Mouse (Mus musculus) midbrain, embryonic 13.5 days (tissue): ENCODE data around the gene Ampd1. TPM values are rescaled to one million over a fixed set of nuclear protein-coding genes. Genes with fewer than 3 reads are reported as not detected.

Experiments
- ATAC-seq: fragments of 200-750 bp; cut with Nextera tagmentation; 2 replicates; pipeline ENCODE4 v1.8.0; 2017; ENCODE audit warnings: mild to moderate bottlenecking, moderate TSS enrichment, moderate library complexity
- H3K27ac ChIP-seq: fragments of 300-500 bp; sonication (generic); 2 replicates; pipeline ENCODE4 v1.5.1; 2015; ENCODE audit warnings: inconsistent platforms, mild to moderate bottlenecking, moderate library complexity
- H3K27me3 ChIP-seq: fragments of 300-500 bp; sonication (generic); 2 replicates; pipeline ENCODE4 v1.6.1; 2015; ENCODE audit warnings: mild to moderate bottlenecking, inconsistent platforms
- H3K36me3 ChIP-seq: fragments of 300-500 bp; sonication (generic); 2 replicates; pipeline ENCODE4 v1.6.1; 2015; ENCODE audit warnings: mild to moderate bottlenecking, inconsistent platforms
- H3K4me1 ChIP-seq: fragments of 300-500 bp; sonication (generic); replicated peaks from 2 replicates; pipeline ENCODE4 v1.6.1; 2015; ENCODE audit warnings: inconsistent platforms
- H3K4me2 ChIP-seq: fragments of 300-500 bp; sonication (generic); replicated peaks from 2 replicates; pipeline ENCODE4 v1.6.1; 2015; ENCODE audit warnings: moderate library complexity, mild to moderate bottlenecking, inconsistent platforms
- H3K4me3 ChIP-seq: fragments of 300-500 bp; sonication (generic); replicated peaks from 2 replicates; pipeline ENCODE4 v1.5.1; 2015; ENCODE audit warnings: mild to moderate bottlenecking, inconsistent platforms
- H3K9ac ChIP-seq: fragments of 300-500 bp; sonication (generic); replicated peaks from 2 replicates; pipeline ENCODE4 v1.6.1; 2015; ENCODE audit warnings: mild to moderate bottlenecking, inconsistent platforms
- H3K9me3 ChIP-seq: fragments of 300-500 bp; sonication (generic); 2 replicates; pipeline ENCODE4 v1.6.1; 2016; ENCODE audit warnings: mild to moderate bottlenecking, inconsistent platforms
- WGBS: fragments of 180-500 bp; shearing (Covaris S2); methylation state at CpG from one replicate; pipeline ENCODE4 v1.1.7; 2015; 5-methylcytosine and 5-hydroxymethylcytosine counted together
- polyA plus RNA-seq: library from polyadenylated mRNA; unstranded; fragments of >200 nt; fragmentation: Nextera tagmentation; extraction: Ambion mirVana; gene quantifications from 2 replicates; pipeline ENCODE4 v1.2.1, GENCODE M21; 2015

Ampd1 gene
- polyA plus RNA-seq: not detected in 2 replicates

GRCm38 (mm10) chr3:103073771-103074170 is at the start of gene Ampd1:
Gene Ampd1 (plus strand): TSS chr3:103074014.
- Histone ChIP-seq H3K9me3 (no peaks in the 10 kb centered on the region), H3K27me3 (no peaks in the 10 kb centered on the region), H3K4me3 (no peak within 1 kb of the TSS), H3K4me1 (no peaks in the 10 kb centered on the region), H3K27ac (no peak within 1 kb of the TSS), H3K36me3 (peaks cover 7% of the 10 kb centered on the region), H3K4me2 (no peak within 1 kb of the TSS), H3K9ac (no peak within 1 kb of the TSS)
- 82% methylated on average over 5 of the region's 5 CpGs for WGBS
- no peak for ATAC-seq

DNA sequence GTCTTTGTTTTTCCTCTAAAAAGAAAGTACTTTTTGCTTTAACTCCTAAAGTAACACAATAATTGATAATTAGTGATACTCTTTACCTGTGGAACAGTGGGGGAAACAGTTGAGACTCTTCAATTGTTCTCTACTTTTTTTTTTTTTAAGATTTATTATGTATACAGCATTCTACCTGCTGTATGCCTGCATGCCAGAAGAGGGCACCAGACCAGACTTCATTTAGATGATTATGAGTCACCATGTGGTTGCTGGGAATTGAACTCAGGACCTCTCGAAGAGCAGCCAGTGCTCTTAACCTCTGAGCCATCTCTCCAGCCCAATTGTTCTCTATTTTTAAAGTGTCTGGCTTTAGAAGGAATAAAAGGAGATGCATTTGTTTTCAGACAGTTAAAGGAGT is 47.6 kb upstream of the Ampd1 start:
- Histone ChIP-seq H3K27me3 (no peaks in the 10 kb centered on the region), H3K9ac (no peak overlapping the region), H3K4me3 (no peak overlapping the region), H3K9me3 (no peaks in the 10 kb centered on the region), H3K36me3 (peaks cover 26% of the 10 kb centered on the region), H3K4me1 (peaks cover 24% of the 10 kb centered on the region), H3K27ac (no peak overlapping the region), H3K4me2 (no peak overlapping the region)
- ATAC-seq: no peak
- WGBS: 97% methylated on average over 1 of the region's 1 CpGs

- no peak overlapping the region for H3K27ac ChIP-seq
- no peaks in the 10 kb centered on the region for H3K4me1 ChIP-seq
- 94% methylated on average over 6 of the region's 6 CpGs for WGBS
- H3K4me2 ChIP-seq: no peak overlapping the region
- H3K36me3 ChIP-seq: peaks cover 57% of the 10 kb centered on the region
- H3K9me3 ChIP-seq: no peaks in the 10 kb centered on the region
- H3K4me3 ChIP-seq: no peak overlapping the region
- no peak overlapping the region for H3K9ac ChIP-seq
- no peaks in the 10 kb centered on the region for H3K27me3 ChIP-seq
- ATAC-seq: no peak
These were observed 33.5 kb upstream of the Ampd1 start for GRCm38 (mm10) chr3:103040285-103040684.

DNA sequence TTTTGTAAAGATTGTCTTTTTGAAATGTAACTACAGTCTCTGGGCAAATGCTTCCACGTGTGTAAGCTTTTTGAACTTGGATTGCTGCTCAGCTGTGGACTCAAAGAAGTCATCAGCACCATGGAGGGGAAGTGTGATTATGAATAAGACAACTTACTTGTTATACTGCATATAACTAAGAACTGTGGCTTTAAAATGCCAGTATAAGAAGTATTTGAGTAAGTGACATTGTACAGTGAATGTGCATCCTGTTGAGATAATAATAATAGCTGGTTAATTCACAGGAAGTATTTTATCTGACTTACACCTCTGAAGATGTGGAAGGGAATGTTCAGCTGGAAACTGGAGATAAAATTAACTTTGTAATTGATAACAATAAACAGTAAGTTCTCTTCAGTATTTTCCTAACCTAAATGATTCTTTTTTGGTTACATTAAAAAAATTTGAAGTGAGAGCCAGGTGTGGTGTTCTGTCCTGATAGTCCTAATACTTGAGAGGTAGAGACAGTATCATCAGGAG is 32.9 kb upstream of the Ampd1 start:
- no peak overlapping the region for H3K27ac ChIP-seq
- H3K36me3 ChIP-seq: peaks cover 61% of the 10 kb centered on the region
- ATAC-seq: no peak
- WGBS: 86% methylated on average over 1 of the region's 1 CpGs
- H3K4me1 ChIP-seq: no peaks in the 10 kb centered on the region
- H3K4me2 ChIP-seq: no peak overlapping the region
- H3K4me3 ChIP-seq: no peak overlapping the region
- H3K9me3 ChIP-seq: no peaks in the 10 kb centered on the region
- H3K9ac ChIP-seq: no peak overlapping the region
- no peaks in the 10 kb centered on the region for H3K27me3 ChIP-seq

DNA sequence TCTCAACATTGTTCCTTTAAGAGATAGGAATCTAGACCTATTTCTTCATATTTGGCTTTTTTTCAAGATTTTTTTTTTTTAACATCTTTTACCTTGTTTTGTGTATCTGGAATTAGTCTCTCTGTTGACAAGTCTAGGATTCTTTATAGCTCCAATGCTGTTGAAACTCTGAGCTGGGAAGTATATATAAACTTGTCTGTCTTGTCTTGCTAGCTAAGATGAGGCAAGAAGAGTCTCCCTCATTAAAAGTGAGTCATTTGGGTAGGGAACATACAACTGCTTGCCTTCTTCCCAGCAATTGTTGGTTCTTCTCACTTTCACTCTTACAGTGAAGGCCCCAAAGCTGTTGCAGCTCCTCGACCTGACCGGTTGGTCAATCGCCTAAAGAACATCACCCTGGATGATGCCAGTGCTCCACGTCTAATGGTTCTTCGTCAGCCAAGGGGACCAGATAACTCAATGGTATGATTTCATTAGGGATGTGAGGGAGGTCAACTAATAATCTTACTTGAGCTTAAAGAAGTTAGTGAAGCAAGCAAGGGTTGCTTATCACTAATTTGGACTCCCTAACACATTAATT is 17.7 kb upstream of the Ampd1 start:
- Histone ChIP-seq H3K36me3 (peaks cover 60% of the 10 kb centered on the region), H3K9me3 (no peaks in the 10 kb centered on the region), H3K27ac (no peak overlapping the region), H3K9ac (no peak overlapping the region), H3K4me3 (no peak overlapping the region), H3K4me1 (peaks cover 12% of the 10 kb centered on the region), H3K4me2 (no peak overlapping the region), H3K27me3 (no peaks in the 10 kb centered on the region)
- WGBS: 87% methylated on average over 5 of the region's 5 CpGs
- no peak for ATAC-seq

- Histone ChIP-seq H3K4me3 (peak overlapping the region; percentile 66), H3K27me3 (no peaks in the 10 kb centered on the region), H3K27ac (peak overlapping the region; percentile 91), H3K4me2 (peak overlapping the region; percentile 66), H3K9ac (peak overlapping the region; percentile 82), H3K36me3 (peaks cover 61% of the 10 kb centered on the region), H3K9me3 (no peaks in the 10 kb centered on the region), H3K4me1 (peaks cover 12% of the 10 kb centered on the region)
- WGBS: 1% methylated on average over 10 of the region's 10 CpGs
- peak; percentile 74 for ATAC-seq
These were observed 16.1 kb upstream of the Ampd1 start for GRCm38 (mm10) chr3:103057752-103058151.

- 3% methylated on average over 46 of the region's 46 CpGs for WGBS
- H3K36me3 ChIP-seq: peaks cover 64% of the 10 kb centered on the region
- peaks cover 12% of the 10 kb centered on the region for H3K4me1 ChIP-seq
- no peaks in the 10 kb centered on the region for H3K9me3 ChIP-seq
- peak within 1 kb of the TSS; percentile 66 for H3K4me2 ChIP-seq
- H3K27ac ChIP-seq: peak within 1 kb of the TSS; percentile 91
- peak within 1 kb of the TSS; percentile 66 for H3K4me3 ChIP-seq
- H3K27me3 ChIP-seq: no peaks in the 10 kb centered on the region
- ATAC-seq: peak; percentile 98
- H3K9ac ChIP-seq: peak within 1 kb of the TSS; percentile 82
These were observed 15.3 kb upstream of the Ampd1 start, which contains the start of gene Nras for GRCm38 (mm10) chr3:103058207-103059157. Gene Nras (plus strand): TSS chr3:103058285.

GRCm38 (mm10) chr3:103066927-103067326 is 6.9 kb upstream of the Ampd1 start:
- no peak for ATAC-seq
- 93% methylated on average over 8 of the region's 8 CpGs for WGBS
- H3K36me3 ChIP-seq: peaks cover 68% of the 10 kb centered on the region
- H3K9ac ChIP-seq: no peak overlapping the region
- no peak overlapping the region for H3K4me2 ChIP-seq
- no peak overlapping the region for H3K27ac ChIP-seq
- no peaks in the 10 kb centered on the region for H3K27me3 ChIP-seq
- no peak overlapping the region for H3K4me3 ChIP-seq
- no peaks in the 10 kb centered on the region for H3K4me1 ChIP-seq
- H3K9me3 ChIP-seq: no peaks in the 10 kb centered on the region

DNA sequence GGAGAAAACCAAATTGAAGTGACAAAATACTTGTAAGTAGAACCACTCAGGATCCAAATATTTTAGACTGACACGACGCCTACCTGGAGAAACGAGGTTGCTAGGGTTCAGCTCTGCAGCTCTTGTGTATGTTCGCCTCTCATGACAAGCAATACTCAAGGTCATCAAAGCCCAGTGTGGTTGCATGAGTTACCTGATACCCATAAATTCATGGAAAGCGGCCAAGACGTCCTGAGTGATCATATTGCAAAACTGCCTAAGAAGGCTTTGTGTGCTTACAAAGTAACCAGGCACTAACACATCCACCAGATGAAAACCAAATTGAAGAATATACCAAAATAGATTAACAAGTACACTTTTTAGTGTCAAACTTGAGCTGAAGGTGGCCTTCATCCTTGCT is 4.8 kb upstream of the Ampd1 start:
- H3K4me3 ChIP-seq: no peak overlapping the region
- no peaks in the 10 kb centered on the region for H3K27me3 ChIP-seq
- H3K36me3 ChIP-seq: peaks cover 48% of the 10 kb centered on the region
- no peak for ATAC-seq
- 96% methylated on average over 6 of the region's 6 CpGs for WGBS
- H3K9ac ChIP-seq: no peak overlapping the region
- no peak overlapping the region for H3K4me2 ChIP-seq
- no peaks in the 10 kb centered on the region for H3K4me1 ChIP-seq
- no peaks in the 10 kb centered on the region for H3K9me3 ChIP-seq
- H3K27ac ChIP-seq: no peak overlapping the region

GRCm38 (mm10) chr3:103075871-103076270 is 2.1 kb downstream of the Ampd1 start:
- Histone ChIP-seq H3K27ac (no peak overlapping the region), H3K9ac (no peak overlapping the region), H3K36me3 (no peaks in the 10 kb centered on the region), H3K4me3 (no peak overlapping the region), H3K9me3 (no peaks in the 10 kb centered on the region), H3K27me3 (no peaks in the 10 kb centered on the region), H3K4me1 (no peaks in the 10 kb centered on the region), H3K4me2 (no peak overlapping the region)
- WGBS: 88% methylated on average over 9 of the region's 9 CpGs
- no peak for ATAC-seq

DNA sequence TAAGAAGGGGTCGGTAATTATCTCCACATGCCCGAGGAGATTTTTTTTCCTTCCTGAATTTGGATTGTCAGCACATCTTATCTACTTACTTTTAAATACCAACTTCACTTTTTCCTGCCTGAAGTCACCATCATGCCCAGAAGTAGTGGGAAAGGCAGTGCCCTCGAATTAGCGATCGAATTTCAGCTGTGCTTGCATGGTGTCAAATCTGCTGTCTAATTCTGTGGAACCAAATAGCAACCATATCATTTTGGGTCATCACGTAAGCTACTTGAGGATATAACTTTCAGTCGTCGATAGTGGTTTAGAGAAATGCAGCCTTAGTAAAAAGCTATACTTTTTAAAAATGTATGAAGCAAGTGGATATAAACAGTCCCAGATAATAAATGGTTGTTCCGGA is 2.7 kb downstream of the Ampd1 start:
- WGBS: 92% methylated on average over 9 of the region's 9 CpGs
- H3K4me3 ChIP-seq: no peak overlapping the region
- ATAC-seq: no peak
- no peaks in the 10 kb centered on the region for H3K4me1 ChIP-seq
- no peaks in the 10 kb centered on the region for H3K9me3 ChIP-seq
- no peak overlapping the region for H3K4me2 ChIP-seq
- no peaks in the 10 kb centered on the region for H3K36me3 ChIP-seq
- no peak overlapping the region for H3K27ac ChIP-seq
- H3K9ac ChIP-seq: no peak overlapping the region
- no peaks in the 10 kb centered on the region for H3K27me3 ChIP-seq

GRCm38 (mm10) chr3:103079301-103079700 is 5.5 kb downstream of the Ampd1 start:
- H3K36me3 ChIP-seq: no peaks in the 10 kb centered on the region
- no peak overlapping the region for H3K4me2 ChIP-seq
- no peak overlapping the region for H3K9ac ChIP-seq
- H3K9me3 ChIP-seq: no peaks in the 10 kb centered on the region
- no peaks in the 10 kb centered on the region for H3K4me1 ChIP-seq
- no peak for ATAC-seq
- no peaks in the 10 kb centered on the region for H3K27me3 ChIP-seq
- 85% methylated on average over 9 of the region's 9 CpGs for WGBS
- no peak overlapping the region for H3K27ac ChIP-seq
- no peak overlapping the region for H3K4me3 ChIP-seq
